Mouse (Mus musculus) spleen, postnatal 36 days (tissue): Measurements from ENCODE around the gene Olfml2a.
"Not testable (repeated sequence)": the region's sequence is repeated elsewhere in the genome, so short reads cannot be mapped to it uniquely, and the experiment has no call there.

Experiments
- DNase-seq, 2 experiments: peaks; one replicate each; pipeline ENCODE4 v3.0.0; 2022; ENCODE audit warnings: low spot score in 2 of 2, mixed read lengths in 1 of 2

Olfml2a gene

GRCm38 (mm10) chr2:38986580-38986979 lies 54.8 kb downstream of the Olfml2a start:
- DNase-seq: no peak

DNA sequence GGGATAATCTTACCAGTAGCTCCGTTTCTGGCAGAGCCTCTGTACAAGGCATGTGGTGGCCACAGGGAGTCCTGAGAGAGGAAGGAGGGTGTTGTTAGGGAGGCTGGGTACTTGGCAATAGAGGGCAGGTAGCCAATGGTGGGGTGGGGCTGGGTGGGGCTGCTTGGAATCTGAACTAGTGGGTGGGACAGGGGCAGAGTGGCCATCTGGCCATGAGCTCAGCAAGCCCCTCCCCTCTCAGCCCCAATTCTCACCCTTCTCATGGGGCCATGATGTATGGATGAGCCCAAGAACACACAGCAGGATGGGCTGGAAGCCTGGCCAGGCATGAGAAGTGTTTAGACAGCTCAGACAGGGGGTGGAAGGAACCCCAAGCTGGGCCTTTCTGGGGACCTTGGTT lies 55.6 kb downstream of the Olfml2a start:
- no peak for DNase-seq

- no peak for DNase-seq
Measured at GRCm38 (mm10) chr2:38987803-38988510, 56.2 kb downstream of the Olfml2a start.

DNA sequence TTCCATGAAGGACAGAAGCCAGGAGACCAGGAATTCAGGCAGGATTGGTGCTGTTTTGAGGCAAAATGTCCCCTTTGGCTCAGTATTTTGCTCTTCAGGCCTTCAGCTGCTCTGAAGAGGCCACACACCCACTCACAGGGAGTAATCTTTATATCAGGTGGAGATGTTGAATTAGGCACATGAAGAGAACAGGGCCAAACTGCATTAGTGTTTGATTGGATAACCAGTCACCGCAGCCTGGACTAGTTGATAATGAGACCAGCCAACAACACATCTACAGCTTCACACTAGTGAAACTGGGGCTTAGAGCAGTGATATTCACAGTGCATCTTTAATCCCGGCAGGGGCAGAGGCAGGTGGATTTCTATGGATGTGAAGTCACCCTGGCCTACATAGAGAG lies 57.2 kb downstream of the Olfml2a start:
- DNase-seq: no peak

DNA sequence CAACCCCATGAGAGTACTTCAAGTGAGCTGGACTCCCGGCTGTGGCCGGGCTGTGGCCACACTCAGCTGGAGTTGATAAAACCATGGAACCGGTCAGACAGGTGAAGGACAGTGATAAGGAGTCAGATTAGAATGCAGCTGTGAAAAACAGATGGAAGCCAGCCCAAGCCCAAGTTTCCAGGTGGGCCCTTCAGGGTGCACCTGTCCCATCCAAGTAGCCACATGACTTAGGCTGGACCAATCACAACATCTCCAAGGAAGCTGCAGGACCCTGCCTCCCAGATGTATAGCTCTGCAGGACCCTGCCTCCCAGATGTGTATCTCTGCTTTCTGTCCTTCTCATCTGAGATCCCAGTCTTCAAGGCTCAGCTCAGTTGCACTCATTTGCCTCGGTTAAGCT lies 60.2 kb downstream of the Olfml2a start:
- DNase-seq: no peak

DNA sequence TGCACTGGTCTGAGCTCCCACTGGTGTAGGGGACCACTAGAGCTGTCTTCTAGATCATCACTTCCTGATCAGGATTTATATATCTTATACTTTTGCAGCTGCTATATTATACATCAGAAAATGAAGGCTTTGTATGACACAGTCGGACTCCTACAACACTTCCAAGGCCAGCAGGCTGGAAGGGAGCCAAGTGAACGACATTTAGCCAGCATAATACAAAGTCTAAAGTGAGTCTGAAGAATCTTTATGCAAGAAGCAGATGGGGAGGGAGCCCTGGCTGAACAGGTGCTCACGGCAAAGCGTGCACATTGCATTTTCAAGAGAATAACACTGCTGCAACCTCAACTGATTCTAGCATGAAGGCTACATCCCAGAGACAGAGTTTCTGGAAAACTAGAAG lies 60.7 kb downstream of the Olfml2a start:
- DNase-seq: no peak

- peak; percentile 85 to 89 for DNase-seq
Measured at GRCm38 (mm10) chr2:38997386-38998374, 65.9 kb downstream of the Olfml2a start, which contains the start of gene Wdr38. Gene Wdr38 (plus strand): TSS chr2:38997476.

- DNase-seq: no peak
Measured at GRCm38 (mm10) chr2:38999381-38999780, 67.6 kb downstream of the Olfml2a start.

DNA sequence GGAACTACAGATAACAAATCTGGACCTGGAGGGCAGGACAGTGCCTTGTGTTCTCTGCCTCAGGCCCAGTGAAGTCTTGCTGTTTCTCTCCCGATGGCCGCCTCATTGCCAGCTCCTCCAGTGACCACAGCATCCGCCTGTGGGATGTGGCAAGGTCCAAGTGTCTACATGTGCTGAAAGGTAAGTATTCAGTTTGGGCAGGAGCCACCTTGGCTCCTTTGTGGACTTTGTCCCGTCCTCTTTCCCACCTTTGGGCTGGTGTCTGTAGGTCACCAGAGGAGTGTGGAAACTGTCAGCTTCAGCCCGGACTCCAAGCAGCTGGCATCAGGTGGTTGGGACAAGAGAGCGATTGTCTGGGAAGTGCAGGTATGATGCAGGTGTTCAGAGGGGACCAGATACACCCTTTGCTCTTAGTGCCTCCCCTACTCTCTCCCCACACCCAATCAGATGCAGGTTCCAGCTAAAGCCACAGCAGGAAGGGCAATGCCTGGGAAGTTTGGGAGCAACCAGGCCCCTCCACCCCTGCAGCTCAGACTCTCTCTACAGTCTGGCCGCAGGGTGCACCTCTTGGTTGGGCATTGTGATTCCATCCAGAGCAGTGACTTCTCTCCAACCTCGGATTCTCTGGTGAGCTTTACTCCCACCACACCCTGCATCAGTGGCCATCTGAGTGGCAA lies 68.3 kb downstream of the Olfml2a start:
- no peak for DNase-seq

GRCm38 (mm10) chr2:39000587-39000919 lies 68.8 kb downstream of the Olfml2a start:
- DNase-seq: no peak

- no peak for DNase-seq
Measured at GRCm38 (mm10) chr2:39001866-39002265, 70.1 kb downstream of the Olfml2a start.

DNA sequence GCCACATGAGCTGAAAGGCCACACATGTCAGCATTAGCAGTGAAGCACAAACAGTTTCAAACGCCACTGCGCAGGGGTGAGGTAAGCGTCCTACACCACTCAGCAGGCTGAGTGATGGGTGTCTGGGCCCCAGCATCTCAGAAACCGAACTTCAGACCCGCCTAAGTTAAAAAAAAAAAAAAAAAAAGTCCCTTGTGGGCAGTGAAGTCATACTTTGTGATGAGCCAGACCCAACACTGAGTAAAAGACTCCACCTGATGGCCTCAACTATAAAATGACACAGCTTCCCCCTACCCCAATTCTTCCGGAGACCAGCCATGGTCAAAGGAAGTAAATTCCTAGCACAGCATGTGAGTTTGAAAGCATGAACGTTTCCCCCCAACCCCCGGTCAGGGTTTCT lies 71.3 kb downstream of the Olfml2a start:
- DNase-seq: no peak

- no peak for DNase-seq
Measured at GRCm38 (mm10) chr2:39003512-39003911, 71.7 kb downstream of the Olfml2a start.

DNA sequence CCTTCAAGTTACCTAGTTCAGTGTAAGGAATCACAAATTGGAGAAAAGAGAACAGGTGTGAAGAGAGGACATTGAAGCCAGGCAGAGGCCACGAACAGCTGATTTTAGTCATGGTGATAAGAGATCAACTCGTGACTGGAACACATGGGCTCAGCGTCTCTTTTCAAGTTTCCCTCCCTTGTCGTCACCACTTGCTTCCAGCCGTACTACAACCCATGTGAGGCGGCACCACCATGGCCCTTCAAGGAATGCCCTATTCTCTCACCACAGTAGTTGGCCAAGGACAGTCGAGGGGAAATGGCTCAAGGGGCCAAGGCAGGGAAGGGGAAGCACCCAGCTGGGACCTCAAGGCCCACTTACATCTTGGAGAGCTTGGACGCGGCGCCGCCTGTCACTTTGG lies 72.6 kb downstream of the Olfml2a start:
- no peak for DNase-seq

DNA sequence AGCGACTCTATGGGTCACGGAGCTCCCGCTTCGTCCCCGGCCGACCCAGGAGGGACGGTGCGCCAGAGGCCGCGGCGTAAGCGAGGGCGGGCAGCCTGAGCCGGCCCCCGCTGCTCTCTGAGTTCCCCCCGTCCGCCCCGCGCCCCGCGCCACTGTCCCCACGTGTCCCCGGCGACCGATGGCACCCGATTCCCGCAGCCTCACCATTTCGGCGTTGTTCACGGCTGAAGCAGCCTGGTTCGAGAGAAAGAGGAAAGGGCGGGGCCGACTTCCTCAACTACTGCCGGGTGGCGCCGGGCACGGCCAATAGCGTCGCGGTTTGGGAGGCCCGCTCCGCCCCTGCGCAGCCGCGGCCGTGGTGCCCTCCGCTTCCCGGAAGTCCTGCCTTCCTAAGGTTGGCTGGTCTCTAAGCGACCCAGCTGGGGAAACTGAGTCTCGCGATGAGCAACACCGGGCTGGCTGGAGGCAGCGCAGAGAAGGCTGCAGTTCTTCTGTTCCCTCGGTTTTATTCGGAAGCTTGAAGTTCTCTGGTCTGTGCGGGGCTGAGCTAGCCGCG lies 73.2 kb downstream of the Olfml2a start, which contains the start of gene Arpc5l:
TSS of gene Arpc5l (plus strand) at position 469 of the 556 bp plus-strand sequence.
- peak; percentile 92 to 93 for DNase-seq

DNA sequence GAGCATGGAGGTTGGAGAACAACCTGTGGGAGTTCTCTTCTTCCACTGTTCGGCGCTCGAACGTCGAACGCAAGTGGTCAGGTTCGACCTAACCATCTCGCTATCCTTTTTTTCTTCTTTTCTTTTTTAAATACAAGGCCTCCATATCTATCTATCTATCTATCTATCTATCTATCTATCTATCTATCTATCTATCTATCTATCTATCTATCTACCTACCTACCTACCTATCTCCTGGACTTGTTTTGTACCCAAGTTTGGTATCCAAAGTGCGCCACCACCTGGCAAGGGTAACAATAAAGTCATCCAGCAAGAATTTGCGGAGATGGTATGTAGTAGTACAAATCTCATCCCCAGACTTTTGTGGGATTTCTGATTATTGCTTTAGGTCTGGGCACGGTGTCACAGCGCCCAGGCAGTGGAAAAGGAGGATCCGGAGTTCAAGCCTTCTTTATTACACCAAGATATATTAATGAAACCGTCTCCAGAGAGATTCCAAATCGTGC lies 73.8 kb downstream of the Olfml2a start, which contains the start of gene Rpl35:
TSS of gene Rpl35 (minus strand) at position 51 of the 506 bp plus-strand sequence.
- peak; percentile 58 to 73 for DNase-seq

- no peak for DNase-seq
Measured at GRCm38 (mm10) chr2:39006149-39006730, 74.5 kb downstream of the Olfml2a start.

- DNase-seq: peak; percentile 94 to 95
Measured at GRCm38 (mm10) chr2:39007865-39008264, 76.1 kb downstream of the Olfml2a start.

- peak in 1 of 2 experiments; percentile 41 for DNase-seq
Measured at GRCm38 (mm10) chr2:39008350-39008851, 76.6 kb downstream of the Olfml2a start.

DNA sequence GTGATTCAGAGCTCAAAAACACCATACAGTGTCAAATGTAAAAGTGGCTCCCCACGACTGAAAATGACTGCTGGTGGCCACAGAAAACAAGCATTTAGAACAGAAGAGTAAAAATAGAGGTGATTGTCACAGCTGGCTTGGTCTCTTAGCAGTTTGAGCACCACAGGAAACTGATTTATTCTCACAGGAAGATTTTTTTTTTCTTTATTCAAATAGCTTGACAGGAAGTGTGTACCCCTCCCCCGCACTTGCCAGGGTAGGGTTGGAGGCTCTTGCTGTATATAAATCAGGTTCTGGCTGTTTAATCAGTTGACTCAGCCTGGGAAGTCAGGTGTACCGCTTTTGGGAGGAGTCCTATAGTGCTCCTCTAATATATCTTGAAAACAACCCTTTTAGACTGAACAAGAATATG lies 77.2 kb downstream of the Olfml2a start:
- DNase-seq: peak; percentile 92 to 95

DNA sequence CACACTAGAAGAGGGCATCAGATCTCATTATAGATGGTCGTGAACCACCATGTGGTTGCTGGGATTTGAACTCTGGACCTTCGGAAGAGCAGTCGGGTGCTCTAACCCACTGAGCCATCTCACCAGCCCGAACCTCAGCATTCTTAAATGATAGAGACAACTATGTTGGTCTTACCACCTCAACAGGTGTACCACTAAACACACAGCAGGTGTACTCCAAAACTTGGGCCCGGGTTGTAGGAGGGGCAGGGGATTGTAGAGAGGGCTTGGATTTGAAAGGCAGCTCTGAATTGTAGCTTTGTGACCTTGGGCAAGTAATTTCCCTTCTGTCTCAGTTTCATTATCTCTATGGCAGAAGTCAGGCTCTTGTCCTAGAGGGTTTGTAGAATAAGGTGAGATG lies 78.4 kb downstream of the Olfml2a start:
- not testable (repeated sequence) for DNase-seq
